Mouse (Mus musculus) lung, adult 18-20 months (tissue): ENCODE measurements at regions not wholly inside any gene's neighbourhood (a gene's known extent, or its start where the extent isn't known, plus 50 kb on each side); places are given as distances from the start of the nearest gene placed in this dataset.

ENCODE experiments used
- DNase-seq, 2 experiments: peaks; one replicate each; pipeline ENCODE4 v3.0.0; 2022; ENCODE audit warnings: mixed read lengths in 2 of 2

DNA sequence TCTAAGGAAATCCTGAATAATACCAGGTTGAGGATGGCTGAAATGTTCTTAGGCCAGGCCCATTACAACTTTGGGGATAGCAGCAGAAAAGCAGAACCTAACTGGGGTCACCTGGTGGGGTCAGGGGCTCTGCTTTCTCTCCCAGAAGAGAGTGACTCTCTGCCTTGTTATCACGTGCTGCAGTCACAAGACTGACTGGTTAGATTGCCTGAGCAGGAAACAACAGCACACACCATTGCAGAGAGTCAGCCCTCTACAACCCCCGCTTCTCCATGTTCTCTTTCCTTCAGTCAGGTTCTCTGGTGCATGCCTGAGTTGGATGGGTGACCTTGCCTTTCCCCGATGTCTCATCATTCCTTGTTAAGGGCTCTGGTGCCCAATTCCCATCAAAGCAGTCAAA, 91.2 kb upstream of the Hsd17b12 start:
- no peak for DNase-seq

DNA sequence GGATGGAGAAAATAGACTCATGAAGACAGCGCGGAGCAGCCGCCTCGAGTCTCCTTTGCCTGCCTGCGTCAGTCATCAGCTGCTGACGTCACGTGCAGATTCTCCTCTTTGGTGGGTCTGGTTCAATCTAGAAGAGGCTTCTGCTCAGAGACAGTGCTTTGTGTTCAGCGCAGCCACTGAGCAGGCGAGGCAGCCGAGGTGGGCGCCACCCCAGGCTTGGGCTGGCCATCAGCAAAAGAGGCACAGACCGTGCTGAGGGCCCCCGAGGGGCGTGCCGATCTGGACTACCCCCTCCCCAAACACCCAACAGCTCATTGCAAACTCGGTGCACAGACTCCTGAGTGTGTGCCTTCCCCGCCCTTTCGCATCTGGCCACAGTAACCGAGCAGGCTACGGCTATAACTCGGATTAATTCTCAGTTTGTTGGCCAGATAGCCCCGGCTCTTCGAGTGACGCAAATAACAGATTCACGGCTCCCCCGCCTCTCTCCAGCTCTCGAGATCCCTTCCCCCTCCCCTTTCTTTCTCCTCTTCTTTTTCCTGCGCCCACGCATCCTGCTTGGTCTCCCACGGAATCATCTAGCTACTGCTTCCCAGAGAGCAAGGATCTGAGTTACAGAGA, 89.2 kb upstream of the Hsd17b12 start:
- DNase-seq: no peak

DNA sequence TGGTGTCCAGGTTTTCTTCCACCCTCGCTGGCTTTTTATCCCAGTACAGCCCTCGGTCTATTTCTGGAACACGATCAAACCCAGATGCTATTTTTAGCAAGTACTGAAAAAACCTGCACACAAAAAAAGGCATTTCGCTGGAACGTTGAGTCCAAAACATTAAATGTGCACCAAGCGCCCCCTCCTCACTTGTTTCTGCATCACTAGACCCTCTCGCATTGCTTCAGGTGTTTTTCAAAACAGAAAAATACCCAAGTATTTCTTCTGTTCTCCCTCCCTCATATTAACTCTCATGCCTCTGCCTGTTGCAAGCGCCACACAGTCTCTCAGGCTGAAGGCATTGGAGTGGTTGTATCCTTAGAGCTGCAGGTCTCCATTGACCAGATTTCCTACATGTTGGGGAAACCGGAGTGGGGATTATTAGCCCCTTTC, 88.4 kb upstream of the Hsd17b12 start:
- DNase-seq: no peak

DNA sequence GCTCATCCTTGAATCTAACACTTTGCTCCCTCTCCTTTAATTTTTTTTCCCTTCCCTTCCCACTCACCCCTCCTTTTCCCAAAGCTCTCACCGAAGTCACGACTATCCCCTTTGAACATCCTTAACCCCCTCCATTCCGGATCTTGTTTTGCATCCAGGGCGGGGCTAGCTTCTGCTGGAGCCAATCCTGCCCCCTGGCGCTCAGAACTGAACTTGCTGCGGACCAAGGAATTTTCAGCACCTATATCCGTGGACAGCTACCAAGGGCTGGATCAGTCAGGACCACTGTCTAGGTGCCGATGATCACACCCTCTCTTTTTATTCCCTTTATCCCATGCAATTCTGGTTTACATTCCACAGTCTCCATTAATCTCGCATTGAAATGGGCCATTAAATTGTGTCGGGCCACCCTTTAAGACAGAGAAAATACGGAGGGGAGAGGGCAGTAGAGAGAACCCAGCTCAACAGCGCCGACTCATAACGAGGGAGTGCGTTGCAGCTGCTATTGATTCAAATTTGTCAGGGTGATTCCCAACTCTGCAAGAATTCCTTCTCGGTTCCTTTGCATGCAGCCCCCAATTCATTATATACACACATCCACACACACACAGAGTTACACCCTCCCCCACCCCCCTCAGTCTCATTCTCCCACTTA, 87.7 kb upstream of the Hsd17b12 start:
- DNase-seq: peak; percentile 32 to 54

DNA sequence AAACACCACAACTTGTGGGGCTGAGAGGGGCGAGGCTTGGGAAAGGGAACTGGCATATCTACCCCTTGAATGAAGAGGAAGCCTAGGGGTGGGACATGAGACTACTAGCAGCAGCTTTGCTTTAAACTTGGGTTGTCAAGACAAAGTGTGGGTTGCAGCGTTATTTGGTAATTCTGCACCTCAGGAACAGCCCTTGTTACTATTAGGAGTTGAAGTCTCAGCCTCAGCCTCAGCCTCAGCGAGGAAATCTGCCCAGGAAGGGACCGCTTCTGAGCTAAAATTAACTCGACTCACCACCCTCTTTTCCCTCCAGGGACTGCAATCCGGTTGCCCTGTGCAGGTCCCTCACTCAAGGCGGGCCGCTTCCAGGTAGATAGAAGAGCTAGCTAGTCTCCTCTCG, 86.4 kb upstream of the Hsd17b12 start:
- no peak for DNase-seq

DNA sequence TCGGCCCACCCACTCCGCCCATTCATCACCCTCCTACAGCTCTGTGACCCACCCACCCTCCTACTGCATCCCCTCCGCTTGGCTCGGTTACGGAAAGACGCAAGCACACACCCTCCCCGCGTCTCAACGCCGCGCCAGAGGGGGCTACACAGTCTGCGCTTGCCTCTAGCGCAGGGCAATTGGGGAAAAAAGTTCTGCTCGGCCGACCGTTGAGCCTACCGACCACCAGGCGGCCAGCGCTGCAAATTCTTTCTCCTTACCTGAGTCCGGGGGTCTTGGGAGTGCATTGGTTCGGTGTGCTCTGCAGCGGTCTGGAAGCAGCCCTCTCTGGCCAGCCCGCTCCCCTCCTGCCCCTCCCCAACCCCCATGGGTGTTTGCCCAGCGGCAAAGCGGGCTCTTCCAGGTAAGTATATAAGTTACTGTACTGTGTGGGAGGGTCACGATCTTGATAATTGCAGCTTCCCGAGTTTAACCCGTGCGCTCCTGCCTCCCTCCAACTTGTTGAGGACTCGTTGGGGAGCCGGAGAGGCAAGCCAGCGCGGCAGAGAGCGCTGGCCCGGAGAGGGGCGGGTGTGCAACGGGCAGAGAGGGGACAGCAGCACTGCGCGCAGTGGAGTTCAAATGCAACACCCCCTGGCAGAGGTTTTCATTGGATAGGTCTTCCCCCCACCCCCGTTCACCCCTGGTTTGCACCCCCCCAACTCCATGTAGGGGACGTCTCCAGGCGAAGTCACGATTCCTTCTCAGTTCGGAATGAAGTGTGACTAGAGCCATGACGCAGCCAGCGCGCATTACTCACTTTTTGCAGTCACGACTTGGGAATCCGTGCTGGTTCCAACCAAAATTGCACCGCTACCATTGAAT, 85.5 kb upstream of the Hsd17b12 start:
- no peak for DNase-seq

DNA sequence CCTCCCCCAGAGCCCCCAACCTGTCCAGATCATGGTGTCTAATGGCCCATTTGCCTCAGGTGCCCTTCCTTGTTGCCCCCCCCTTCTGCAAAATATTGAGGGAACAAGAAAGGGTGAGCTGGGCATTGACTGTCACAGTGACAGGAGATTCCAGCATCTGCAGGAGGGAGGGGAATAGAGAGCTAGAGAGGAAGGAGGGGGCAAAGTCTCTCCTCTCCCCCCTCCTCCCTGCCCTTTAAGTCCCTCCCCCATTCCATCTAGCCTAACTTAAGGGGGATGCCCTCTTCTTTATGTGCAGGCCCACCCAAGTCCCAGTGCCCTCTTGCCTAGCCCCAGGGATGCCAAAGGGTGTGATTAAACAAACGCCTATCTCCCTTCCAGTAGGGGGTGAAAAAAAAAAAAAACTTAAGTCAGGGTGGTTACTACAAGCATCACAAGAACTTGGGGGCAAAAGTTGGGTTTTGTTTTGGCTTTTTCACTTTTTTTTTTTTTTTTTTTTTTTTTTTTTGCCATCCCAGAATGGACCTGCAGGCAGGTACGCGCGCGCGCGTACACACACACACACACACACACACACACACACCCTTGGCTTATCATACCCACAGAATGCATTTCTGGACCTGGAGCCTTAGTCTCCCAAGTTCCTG, 84.8 kb upstream of the Hsd17b12 start:
- no peak for DNase-seq

DNA sequence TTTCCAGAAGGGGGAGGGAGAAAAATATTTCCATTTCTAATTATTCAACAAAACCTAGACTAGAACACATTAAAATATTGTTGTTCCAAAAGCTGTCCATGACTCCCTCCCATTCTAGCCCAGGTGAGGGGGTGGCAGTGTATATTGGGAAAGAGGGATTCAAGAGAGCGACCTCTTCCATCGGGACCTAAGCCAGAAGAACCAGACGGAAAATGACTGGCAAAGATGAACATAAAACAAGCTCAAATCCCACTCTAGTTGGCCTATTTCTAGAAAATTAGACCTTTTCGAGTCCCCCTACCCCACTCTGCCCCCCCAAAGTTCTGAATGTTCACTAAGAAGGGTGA, 84.3 kb upstream of the Hsd17b12 start:
- no peak for DNase-seq

DNA sequence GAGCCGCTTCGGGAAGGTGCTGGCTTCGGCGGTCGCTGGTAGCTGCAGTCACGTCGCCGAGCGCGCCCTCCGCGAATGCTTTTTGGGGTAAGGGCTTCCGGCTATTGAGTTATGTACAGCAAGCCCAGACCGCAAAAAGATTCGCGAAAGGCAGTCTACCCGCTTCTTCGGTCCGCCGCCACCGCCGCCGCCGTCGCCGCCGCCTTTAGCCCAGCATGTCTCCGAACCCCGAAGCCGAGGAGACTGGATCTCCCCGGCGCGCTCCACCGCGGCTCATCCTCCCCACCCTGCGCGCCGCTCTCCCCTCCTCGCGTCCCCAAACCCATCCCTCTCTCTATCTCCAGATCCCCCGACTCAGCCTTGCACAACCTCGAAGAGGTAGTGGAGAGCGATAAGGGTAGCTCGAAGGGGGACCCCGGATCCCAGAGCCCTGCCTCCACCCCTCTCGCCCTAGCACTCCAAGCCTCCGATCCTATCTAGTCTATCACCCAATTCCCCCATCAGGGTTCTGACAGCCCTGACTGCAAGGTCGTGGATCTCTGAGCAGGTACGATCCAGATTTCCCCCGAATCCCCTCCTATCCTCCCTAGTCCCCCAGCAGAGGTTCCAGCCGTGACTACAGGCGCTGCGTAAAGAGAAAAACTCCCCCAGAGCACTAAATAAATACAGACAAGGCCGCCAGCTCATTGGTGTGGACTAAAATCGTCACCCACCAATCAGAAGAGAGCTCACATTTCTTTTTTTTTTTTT, 83.7 kb upstream of the Hsd17b12 start:
- no peak for DNase-seq

DNA sequence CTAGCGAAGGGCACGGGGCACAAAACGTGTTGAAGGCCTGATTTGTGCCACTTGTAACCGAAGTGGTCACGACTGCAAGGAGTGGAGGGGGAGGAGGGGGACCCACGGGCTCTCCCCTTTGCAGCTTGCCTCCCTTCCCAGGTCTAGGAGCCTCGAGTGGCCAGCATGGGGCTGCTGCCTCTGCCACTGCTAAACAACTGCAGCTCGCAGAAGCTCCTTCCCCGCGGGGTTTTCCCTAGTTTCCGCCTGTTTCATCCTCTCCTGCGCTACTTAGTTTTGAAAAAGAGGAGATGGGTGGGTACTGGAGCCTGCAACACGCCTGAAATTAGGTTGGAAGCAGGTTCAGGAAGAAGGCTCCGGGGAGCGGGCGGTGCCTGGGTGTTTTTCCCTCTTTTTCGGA, 82.6 kb upstream of the Hsd17b12 start:
- no peak for DNase-seq

DNA sequence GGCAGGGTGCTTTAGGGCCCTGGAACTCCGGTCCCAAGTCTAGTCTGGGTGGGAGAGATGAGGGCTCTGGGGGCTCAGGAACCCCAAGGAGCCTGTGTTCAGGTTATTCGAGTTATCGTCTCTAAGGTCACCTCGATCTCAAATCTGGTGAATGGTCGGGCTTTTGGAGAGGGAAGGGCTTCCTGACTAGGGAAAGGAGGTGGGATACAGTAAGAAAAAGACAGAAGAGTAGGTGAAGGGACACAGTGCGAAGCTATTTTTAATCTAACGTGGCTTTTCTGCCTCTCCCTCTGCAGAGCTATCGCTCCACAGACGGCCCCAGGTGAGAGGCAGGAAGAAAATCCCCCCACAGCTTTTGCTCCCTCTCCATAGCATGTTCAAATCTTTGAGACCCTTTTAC, 81.8 kb upstream of the Hsd17b12 start:
- DNase-seq: no peak

DNA sequence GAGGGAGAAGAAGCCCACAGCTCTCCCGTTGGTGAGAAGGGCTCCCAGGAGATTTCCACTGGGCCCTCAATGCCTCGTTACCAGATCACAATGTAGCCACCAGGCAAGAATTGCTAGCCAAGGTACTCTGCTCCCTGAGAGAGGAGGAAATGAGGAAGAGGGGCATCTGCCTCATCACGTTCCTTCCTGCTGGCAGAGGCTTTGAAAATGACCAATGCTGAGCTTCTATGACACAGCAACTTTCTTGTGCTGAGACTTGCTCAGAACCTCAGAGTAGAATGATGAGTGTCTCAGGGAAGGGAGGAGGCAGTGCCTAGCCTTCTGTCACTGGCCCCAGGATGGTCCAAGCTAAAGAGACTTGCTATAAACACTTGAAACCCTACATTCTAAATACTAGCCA, 78.7 kb upstream of the Hsd17b12 start:
- DNase-seq: no peak

DNA sequence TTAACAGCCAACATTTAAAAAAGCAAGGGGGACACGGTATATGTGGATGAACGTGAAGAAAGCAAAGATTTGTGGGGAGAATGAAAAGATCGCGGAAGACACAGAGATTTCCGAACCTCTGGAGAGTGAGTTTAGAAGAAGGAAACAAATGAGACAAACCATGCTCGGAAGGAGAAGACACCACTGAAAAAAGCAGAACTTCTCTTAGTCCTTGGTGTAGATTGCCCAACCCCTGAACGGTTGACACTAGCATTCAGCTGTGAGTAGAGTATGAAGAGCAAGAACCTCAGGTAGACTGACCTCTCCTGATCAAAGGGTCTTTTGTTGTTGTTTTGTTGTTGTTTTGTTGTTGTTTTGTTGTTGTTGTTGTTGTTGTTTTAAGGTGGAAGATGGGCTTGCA, 75.8 kb upstream of the Hsd17b12 start:
- no peak for DNase-seq

DNA sequence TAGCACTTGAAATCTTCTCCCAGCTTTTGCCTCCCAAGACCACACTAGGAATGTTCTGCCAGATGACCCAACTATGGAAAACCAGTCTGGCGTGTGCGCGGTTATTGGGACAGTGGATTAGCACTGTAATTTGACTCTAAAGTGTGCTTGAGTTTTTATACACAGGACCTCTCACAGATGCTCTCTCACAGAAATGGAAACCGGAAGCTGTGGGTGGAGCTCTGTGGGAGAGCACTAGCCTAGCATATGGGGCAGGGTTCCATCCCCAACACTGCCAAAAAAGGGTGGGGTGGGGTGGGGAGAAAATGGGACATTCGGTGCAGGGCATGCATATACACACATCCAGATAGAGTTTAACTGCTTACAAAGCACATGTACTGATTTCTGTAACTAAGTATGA, 61.7 kb upstream of the Hsd17b12 start:
- no peak for DNase-seq

DNA sequence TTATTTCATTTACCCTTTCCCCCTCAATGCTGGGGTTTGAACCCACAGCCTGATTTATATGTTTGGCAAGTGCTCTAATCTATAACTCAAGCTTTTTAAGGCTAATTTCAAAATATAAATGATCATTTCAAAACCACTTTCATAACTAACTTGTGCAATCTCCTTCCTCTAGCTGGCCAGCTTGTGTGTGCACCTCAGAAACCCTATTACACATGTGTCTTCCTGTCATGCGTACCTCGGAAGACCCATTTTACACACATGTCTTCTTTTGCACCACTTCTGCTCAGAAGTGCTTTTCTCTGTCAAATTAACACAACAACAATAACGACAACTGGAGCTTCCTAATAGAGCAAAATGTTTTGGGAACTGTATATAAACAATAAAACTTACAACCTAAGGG, 59.7 kb upstream of the Hsd17b12 start:
- no peak for DNase-seq

DNA sequence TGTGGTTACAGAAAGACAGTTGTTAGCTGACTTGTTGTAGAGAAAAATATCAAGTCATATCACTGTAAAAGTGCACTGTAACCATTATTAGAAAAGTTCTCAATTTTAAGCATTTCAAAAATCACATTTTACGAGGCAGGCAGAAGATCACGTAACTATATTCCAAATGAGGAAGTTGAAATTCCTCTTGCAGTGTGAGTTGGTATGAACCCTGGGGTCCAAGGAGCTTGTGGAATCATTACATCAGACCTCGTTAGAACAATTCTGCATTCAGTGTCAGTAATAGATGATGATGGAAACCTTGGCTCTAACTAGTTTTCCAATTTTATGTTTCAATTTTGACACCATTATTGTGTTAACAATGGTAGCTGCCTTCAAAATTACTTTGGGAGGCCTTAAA, 57.7 kb upstream of the Hsd17b12 start:
- DNase-seq: no peak
